ENCODE assay signal across 8 mouse cellular contexts in the genomic region with DNA sequence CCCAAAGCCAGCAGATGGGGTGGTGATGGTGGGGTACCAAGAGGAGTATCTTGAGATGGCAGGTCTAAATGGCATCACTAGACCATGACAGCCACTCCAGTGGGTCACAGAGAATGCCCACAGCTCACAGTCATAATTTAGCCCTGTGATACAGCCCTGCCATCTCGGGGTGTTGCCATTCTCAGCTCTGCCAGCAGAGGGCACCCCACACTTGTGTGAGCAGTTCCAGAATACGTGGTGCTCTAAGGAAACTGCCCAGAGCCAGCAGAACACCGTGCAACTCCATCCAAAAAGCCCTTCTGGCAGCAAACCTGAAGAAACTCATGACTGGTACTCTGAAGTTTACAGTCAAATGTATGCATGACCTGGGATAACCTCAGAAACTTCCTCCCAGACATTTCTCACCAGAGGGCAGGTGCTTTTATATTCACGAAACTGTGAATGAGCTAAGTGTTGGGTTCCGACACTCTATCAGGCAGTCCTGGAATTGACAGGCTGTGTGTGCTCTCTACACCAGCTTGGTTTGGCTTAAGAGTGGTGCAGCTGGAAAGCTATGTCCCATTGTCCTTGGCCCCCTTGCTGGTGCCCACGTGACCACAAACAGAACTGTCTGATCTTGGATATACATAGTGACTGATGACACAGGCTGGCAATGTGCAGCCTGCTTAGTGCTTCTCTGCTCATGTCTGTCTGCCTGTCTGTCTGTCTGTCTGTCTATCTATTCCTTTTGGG. TPM values are rescaled to one million over a fixed set of nuclear protein-coding genes. Genes with fewer than 3 reads are reported as not detected.
DNase-seq lines count a peak whose midpoint lies in the region; ATAC-seq and TF ChIP-seq lines count a peak whose summit lies in the region.

No protein-coding gene starts in this region.

- TF ChIP-seq EP300 in MEL (IDR thresholded peaks at IDR 0.05; ENCODE audit: low read depth in 1 of 2, low read length in 2 of 2), result no peak; a peak in 1 of 4 replicates

- peak; percentile 83 for DNase-seq in MEL (ENCODE audit: low read depth, low spot score)
- DNase-seq in cerebellum, adult 11-12 months, result peak; percentile 84
- peak; percentile 85 for DNase-seq in forelimb bud, embryonic 11.5 days (ENCODE audit: low read depth, low spot score)
- peak; percentile 84 to 95 for DNase-seq in layer of hippocampus, adult 2 months (ENCODE audit: low spot score in 2 of 2)
- peak; percentile 95 for DNase-seq in lung, embryonic 14.5 days
- peak; percentile 87 for DNase-seq in ovary, postnatal 36 days (ENCODE audit: low spot score)
- peak; percentile 80 for DNase-seq in thymus, postnatal 25 days

- no peaks in the 10 kb centered on the region for H3K79me2 ChIP-seq in MEL (ENCODE audit: control insufficient read depth, insufficient read depth, low read length, poor library complexity)

- H3K27ac ChIP-seq in MEL (ENCODE audit: control insufficient read depth, low read depth, low read length), result peak overlapping the region; percentile 18; the same call in 1 of the 2 replicates
- no peak overlapping the region for H3K27ac ChIP-seq in layer of hippocampus, adult 2 months
- H3K27ac ChIP-seq in lung, embryonic 14.5 days (ENCODE audit: low read depth), result no peak overlapping the region

- peak overlapping the region; percentile 18; the same call in 1 of the 2 replicates for H3K9ac ChIP-seq in MEL (ENCODE audit: control insufficient read depth, low read depth, low read length, poor library complexity, severe bottlenecking)
- H3K9ac ChIP-seq in lung, embryonic 14.5 days, result no peak overlapping the region

- ATAC-seq in hematopoietic stem cell, adult 5-6 weeks (replicated peaks in 1 of 2; ENCODE audit: insufficient read depth in 1 of 2, low FRiP score in 2 of 2, low TSS enrichment in 1 of 2, low read depth in 1 of 2, poor library complexity in 2 of 2, severe bottlenecking in 2 of 2), result peak; percentile 75 to 78
- peak; percentile 51; the same call in 1 of the 2 replicates for ATAC-seq in lung, embryonic 14.5 days (ENCODE audit: insufficient read depth)

- no peaks in the 10 kb centered on the region for H3K27me3 ChIP-seq in MEL (ENCODE audit: control insufficient read depth in 1 of 2, insufficient read depth in 2 of 2, low read length in 2 of 2)
- H3K27me3 ChIP-seq in lung, embryonic 14.5 days (ENCODE audit: insufficient read depth, low read length), result no peaks in the 10 kb centered on the region

- peak; percentile 94 to 99 (median 97) for TF ChIP-seq CTCF in MEL (IDR thresholded peaks at IDR 0.05 in 2 of 3, conservative IDR thresholded peaks at IDR 0.05 in 1 of 3; ENCODE audit: control insufficient read depth in 1 of 3, insufficient read depth in 1 of 3, low read depth in 2 of 3, low read length in 3 of 3, poor library complexity in 1 of 3, severe bottlenecking in 1 of 3)
- peak; percentile 99 for TF ChIP-seq CTCF in layer of hippocampus, adult 2 months (conservative IDR thresholded peaks at IDR 0.05)
- peak; percentile 99 for TF ChIP-seq CTCF in lung, embryonic 14.5 days (IDR thresholded peaks at IDR 0.05; ENCODE audit: low read depth)

- H3K9me3 ChIP-seq in MEL (replicated peaks; ENCODE audit: insufficient read depth, low read length), result no peaks in the 10 kb centered on the region
- H3K9me3 ChIP-seq in lung, embryonic 14.5 days (ENCODE audit: low read depth, low read length), result no peaks in the 10 kb centered on the region

- no peaks in the 10 kb centered on the region for H3K36me3 ChIP-seq in MEL (ENCODE audit: control insufficient read depth in 1 of 2, insufficient read depth in 2 of 2, low read length in 2 of 2)
- H3K36me3 ChIP-seq in lung, embryonic 14.5 days (ENCODE audit: insufficient read depth), result no peaks in the 10 kb centered on the region

- 32% methylated on average over 6 of the region's 6 CpGs for WGBS in lung, embryonic 14.5 days

- no peak for TF ChIP-seq POLR2A in MEL (IDR thresholded peaks at IDR 0.05; ENCODE audit: control insufficient read depth in 1 of 2, insufficient read depth in 1 of 2, low read depth in 1 of 2, low read length in 2 of 2, poor library complexity in 1 of 2)

- no peaks in the 10 kb centered on the region; a peak in 1 of 4 replicates for H3K4me1 ChIP-seq in MEL (ENCODE audit: control insufficient read depth in 1 of 2, insufficient read depth in 2 of 2, low read length in 2 of 2)
- H3K4me1 ChIP-seq in lung, embryonic 14.5 days (ENCODE audit: insufficient read depth), result 0 out of 2 replicates have a peak, but pooled peaks cover 4% of the 10 kb centered on the region

- no peak overlapping the region; a peak in 2 of 4 replicates for H3K4me3 ChIP-seq in MEL (ENCODE audit: control insufficient read depth in 1 of 2, insufficient read depth in 1 of 2, low read depth in 2 of 2, low read length in 2 of 2)
- no peak overlapping the region for H3K4me3 ChIP-seq in layer of hippocampus, adult 2 months
- no peak overlapping the region for H3K4me3 ChIP-seq in lung, embryonic 14.5 days (ENCODE audit: low read depth, low read length)

- TF ChIP-seq RAD21 in MEL (IDR thresholded peaks at IDR 0.05; ENCODE audit: low read depth, low read length), result peak; percentile 97

- H3K4me2 ChIP-seq in lung, embryonic 14.5 days, result no peak overlapping the region

TF ChIP-seq in MEL, 35 proteins besides CTCF, POLR2A, EP300 and RAD21:
- TF ChIP-seq SMC3 (IDR thresholded peaks at IDR 0.05; ENCODE audit: low read depth, low read length), result peak; percentile 98
- no peak for TF ChIP-seq ZNF384 (IDR thresholded peaks at IDR 0.05; ENCODE audit: low read depth, low read length)
- TF ChIP-seq CHD2 (IDR thresholded peaks at IDR 0.05; ENCODE audit: low read length), result no peak
- TF ChIP-seq ZC3H11A (IDR thresholded peaks at IDR 0.05; ENCODE audit: low read depth, low read length), result peak; percentile 98
- no peak for TF ChIP-seq TCF12 (IDR thresholded peaks at IDR 0.05; ENCODE audit: low read depth, low read length)
- no peak for TF ChIP-seq GABPA (IDR thresholded peaks at IDR 0.05; ENCODE audit: low read depth, low read length)
- TF ChIP-seq MAX (IDR thresholded peaks at IDR 0.05; ENCODE audit: low read length), result peak; percentile 28; the same call in 1 of the 2 replicates
- TF ChIP-seq MXI1 (IDR thresholded peaks at IDR 0.05; ENCODE audit: low read depth, low read length), result peak; percentile 47; the same call in 1 of the 2 replicates
- TF ChIP-seq USF1 (IDR thresholded peaks at IDR 0.05; ENCODE audit: low read depth, low read length), result peak; percentile 92
- peak; percentile 4; the same call in 1 of the 2 replicates for TF ChIP-seq ELF1 (IDR thresholded peaks at IDR 0.05; ENCODE audit: low read depth, low read length)
- no peak for TF ChIP-seq POLR2AphosphoS2 (IDR thresholded peaks at IDR 0.05; ENCODE audit: low read length)
- peak in 1 of 2 experiments; percentile 71; a peak in 2 of 4 replicates for TF ChIP-seq USF2 (IDR thresholded peaks at IDR 0.05; ENCODE audit: borderline replicate concordance in 1 of 2, insufficient read depth in 1 of 2, low read depth in 1 of 2, low read length in 2 of 2)
TF ChIP-seq in MEL: peak in this region for 7.

RNA-seq across cellular contexts. Expression of a gene that starts 55.2 kb away (rescaled TPM):
- 1.2 and 1.9 TPM in 2 replicates for total RNA-seq in MEL (2012; rRNA removed)
- 1 to 10 TPM in 1 of 2 experiments, not detected in 1; 4.3 TPM for polyA plus RNA-seq in MEL (2012; ENCODE audit: insufficient read depth in 1 of 2, insufficient read length in 2 of 2, low read depth in 1 of 2, low replicate concordance in 2 of 2, missing spikeins in 1 of 2)
- total RNA-seq in hematopoietic stem cell, adult 5-6 weeks (2017), result 4.1 and 7.5 TPM in 2 replicates
- total RNA-seq in layer of hippocampus, adult 2 months (2021), result 10 to 100 TPM; 35.0 to 37.6 TPM
- polyA plus RNA-seq in lung, embryonic 14.5 days (2014; fragmentation: Nextera tagmentation; extraction: Ambion mirVana), result 13.1 and 13.5 TPM in 2 replicates
